Mouse (Mus musculus) heart, embryonic 15.5 days (tissue): ENCODE results near the gene Grm1. TPM values are rescaled to one million over a fixed set of nuclear protein-coding genes. Genes with fewer than 3 reads are reported as not detected.
A peak's percentile ranks its signal among the peaks of the same experiment; 100 is the strongest.

Experiments used
- ATAC-seq: fragments of 200-750 bp; cut with Nextera tagmentation; replicated peaks from 2 replicates; pipeline ENCODE4 v1.8.0; 2017; ENCODE audit warnings: low read depth, moderate TSS enrichment; ENCODE audit not compliant: insufficient number of reproducible peaks, insufficient read depth, low FRiP score
- H3K27ac ChIP-seq: fragments of 300-500 bp; sonication (generic); 2 replicates; pipeline ENCODE4 v1.5.1; 2015; ENCODE audit warnings: mild to moderate bottlenecking, inconsistent platforms
- H3K27me3 ChIP-seq: fragments of 300-500 bp; sonication (generic); 2 replicates; pipeline ENCODE4 v1.6.1; 2015; ENCODE audit warnings: inconsistent platforms
- H3K36me3 ChIP-seq: fragments of 300-500 bp; sonication (generic); 2 replicates; pipeline ENCODE4 v1.6.1; 2015; ENCODE audit warnings: mild to moderate bottlenecking, inconsistent platforms
- H3K4me1 ChIP-seq: fragments of 300-500 bp; sonication (generic); replicated peaks from 2 replicates; pipeline ENCODE4 v1.6.1; 2015; ENCODE audit warnings: inconsistent platforms
- H3K4me2 ChIP-seq: fragments of 300-500 bp; sonication (generic); 2 replicates; pipeline ENCODE4 v1.6.1; 2015; ENCODE audit warnings: inconsistent platforms, mild to moderate bottlenecking, moderate library complexity
- H3K4me3 ChIP-seq: fragments of 300-500 bp; sonication (generic); 2 replicates; pipeline ENCODE4 v1.5.1; 2015; ENCODE audit warnings: mild to moderate bottlenecking, inconsistent platforms
- H3K9ac ChIP-seq: fragments of 300-500 bp; sonication (generic); 2 replicates; pipeline ENCODE4 v1.6.1; 2015; ENCODE audit warnings: mild to moderate bottlenecking, inconsistent platforms
- H3K9me3 ChIP-seq: fragments of 300-500 bp; sonication (generic); replicated peaks from 2 replicates; pipeline ENCODE4 v1.6.1; 2016; ENCODE audit warnings: inconsistent platforms
- WGBS: fragments of 180-500 bp; shearing (Covaris S2); methylation state at CpG from one replicate; pipeline ENCODE4 v1.1.7; 2015; ENCODE audit warnings: mixed read lengths; 5-methylcytosine and 5-hydroxymethylcytosine counted together
- polyA plus RNA-seq: library from polyadenylated mRNA; unstranded; fragments of >200 nt; fragmentation: Nextera tagmentation; extraction: Ambion mirVana; gene quantifications from 2 replicates; pipeline ENCODE4 v1.2.1, GENCODE M21; 2015

Grm1 gene
- polyA plus RNA-seq = 0.08 TPM in 2 replicates

GRCm38 (mm10) chr10:11081611-11082398 lies at the start of gene Grm1:
TSS of gene Grm1 (minus strand) at chr10:11082356.
- Histone ChIP-seq H3K4me1 (no peaks in the 10 kb centered on the region), H3K36me3 (no peaks in the 10 kb centered on the region), H3K27ac (no peak within 1 kb of the TSS), H3K4me3 (no peak within 1 kb of the TSS), H3K4me2 (peak within 1 kb of the TSS; percentile 28; the same call in 1 of the 2 replicates), H3K9ac (no peak within 1 kb of the TSS), H3K27me3 (peaks cover 36% of the 10 kb centered on the region), H3K9me3 (no peaks in the 10 kb centered on the region)
- no peak for ATAC-seq
- WGBS = 4% methylated on average over 22 of the region's 32 CpGs

- Histone ChIP-seq H3K4me1 (no peaks in the 10 kb centered on the region), H3K27me3 (no peaks in the 10 kb centered on the region), H3K4me2 (no peak overlapping the region), H3K4me3 (no peak overlapping the region), H3K9ac (no peak overlapping the region), H3K9me3 (no peaks in the 10 kb centered on the region), H3K27ac (no peak overlapping the region), H3K36me3 (no peaks in the 10 kb centered on the region)
- WGBS = 83% methylated on average over 2 of the region's 2 CpGs
- no peak for ATAC-seq
Observed at GRCm38 (mm10) chr10:11121781-11122180, 39.6 kb upstream of the Grm1 start.

GRCm38 (mm10) chr10:11098475-11099044 lies 16.4 kb upstream of the Grm1 start:
- no peak for ATAC-seq
- Histone ChIP-seq H3K9me3 (no peaks in the 10 kb centered on the region), H3K4me1 (no peaks in the 10 kb centered on the region), H3K4me3 (no peak overlapping the region), H3K36me3 (no peaks in the 10 kb centered on the region), H3K4me2 (no peak overlapping the region), H3K27ac (no peak overlapping the region), H3K27me3 (no peaks in the 10 kb centered on the region), H3K9ac (no peak overlapping the region)
- WGBS = 81% methylated on average over 4 of the region's 4 CpGs

DNA sequence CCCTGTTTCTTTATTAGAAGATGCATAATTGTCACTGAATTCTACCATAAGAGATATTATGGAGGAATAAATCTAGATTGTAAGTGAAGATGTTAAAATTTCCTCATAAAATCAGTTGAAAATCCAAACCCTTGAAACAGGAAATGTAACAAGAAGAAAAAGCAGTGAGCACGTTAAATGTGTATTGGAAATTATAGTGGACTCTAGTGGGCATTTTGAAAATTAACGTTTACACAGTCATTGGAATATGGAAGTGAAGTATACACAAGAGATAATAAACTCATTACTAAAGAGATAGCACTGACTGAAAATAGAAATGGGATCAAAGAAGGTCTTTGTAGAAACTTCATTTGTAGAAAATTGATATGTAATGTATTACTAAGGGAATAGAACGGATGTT lies 4.2 kb upstream of the Grm1 start:
- Histone ChIP-seq H3K36me3 (no peaks in the 10 kb centered on the region), H3K9ac (no peak overlapping the region), H3K9me3 (no peaks in the 10 kb centered on the region), H3K4me2 (no peak overlapping the region), H3K27ac (no peak overlapping the region), H3K4me1 (no peaks in the 10 kb centered on the region), H3K27me3 (peaks cover 15% of the 10 kb centered on the region), H3K4me3 (no peak overlapping the region)
- WGBS = 78% methylated on average over 3 of the region's 3 CpGs
- no peak for ATAC-seq

GRCm38 (mm10) chr10:11080725-11081610 lies 1.2 kb downstream of the Grm1 start:
- H3K4me2 ChIP-seq = no peak overlapping the region
- H3K27me3 ChIP-seq = peaks cover 36% of the 10 kb centered on the region
- H3K9me3 ChIP-seq = no peaks in the 10 kb centered on the region
- H3K4me3 ChIP-seq = no peak overlapping the region
- 11% methylated on average over 25 of the region's 25 CpGs for WGBS
- ATAC-seq = no peak
- H3K36me3 ChIP-seq = no peaks in the 10 kb centered on the region
- no peak overlapping the region for H3K27ac ChIP-seq
- no peak overlapping the region for H3K9ac ChIP-seq
- H3K4me1 ChIP-seq = no peaks in the 10 kb centered on the region

GRCm38 (mm10) chr10:11080013-11080724 lies 2.0 kb downstream of the Grm1 start:
- Histone ChIP-seq H3K36me3 (no peaks in the 10 kb centered on the region), H3K9me3 (no peaks in the 10 kb centered on the region), H3K4me3 (no peak overlapping the region), H3K4me2 (no peak overlapping the region), H3K27ac (no peak overlapping the region), H3K4me1 (no peaks in the 10 kb centered on the region), H3K27me3 (peaks cover 36% of the 10 kb centered on the region), H3K9ac (no peak overlapping the region)
- WGBS = 14% methylated on average over 33 of the region's 33 CpGs
- ATAC-seq = no peak

DNA sequence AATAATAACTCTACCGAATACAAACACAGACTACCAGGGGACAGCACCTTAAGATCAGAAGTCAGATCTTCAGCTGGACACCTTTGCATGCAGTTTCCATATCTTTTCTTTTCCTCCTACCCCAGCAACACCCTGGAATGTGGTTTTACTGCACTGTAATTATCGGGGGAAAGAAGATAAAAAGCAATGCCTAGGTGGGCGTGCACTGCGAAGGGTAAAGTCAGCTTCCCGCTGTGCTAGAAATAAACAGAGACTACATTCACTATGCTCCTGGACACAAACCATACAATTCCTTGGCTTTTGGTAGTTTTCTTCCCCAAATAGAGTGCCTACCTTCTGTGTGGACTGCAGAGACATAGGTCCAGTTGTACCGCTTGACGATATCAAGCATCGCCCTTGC lies 2.6 kb downstream of the Grm1 start:
- Histone ChIP-seq H3K4me1 (no peaks in the 10 kb centered on the region), H3K4me3 (no peak overlapping the region), H3K36me3 (no peaks in the 10 kb centered on the region), H3K9ac (no peak overlapping the region), H3K27me3 (peaks cover 36% of the 10 kb centered on the region), H3K9me3 (no peaks in the 10 kb centered on the region), H3K27ac (no peak overlapping the region), H3K4me2 (no peak overlapping the region)
- 82% methylated on average over 8 of the region's 8 CpGs for WGBS
- ATAC-seq = no peak

GRCm38 (mm10) chr10:11065136-11065535 lies 17.0 kb downstream of the Grm1 start:
- Histone ChIP-seq H3K4me3 (no peak overlapping the region), H3K9ac (no peak overlapping the region), H3K27me3 (no peaks in the 10 kb centered on the region), H3K27ac (no peak overlapping the region), H3K4me2 (no peak overlapping the region), H3K36me3 (no peaks in the 10 kb centered on the region), H3K9me3 (no peaks in the 10 kb centered on the region), H3K4me1 (no peaks in the 10 kb centered on the region)
- 65% methylated on average over 2 of the region's 2 CpGs for WGBS
- ATAC-seq = no peak

DNA sequence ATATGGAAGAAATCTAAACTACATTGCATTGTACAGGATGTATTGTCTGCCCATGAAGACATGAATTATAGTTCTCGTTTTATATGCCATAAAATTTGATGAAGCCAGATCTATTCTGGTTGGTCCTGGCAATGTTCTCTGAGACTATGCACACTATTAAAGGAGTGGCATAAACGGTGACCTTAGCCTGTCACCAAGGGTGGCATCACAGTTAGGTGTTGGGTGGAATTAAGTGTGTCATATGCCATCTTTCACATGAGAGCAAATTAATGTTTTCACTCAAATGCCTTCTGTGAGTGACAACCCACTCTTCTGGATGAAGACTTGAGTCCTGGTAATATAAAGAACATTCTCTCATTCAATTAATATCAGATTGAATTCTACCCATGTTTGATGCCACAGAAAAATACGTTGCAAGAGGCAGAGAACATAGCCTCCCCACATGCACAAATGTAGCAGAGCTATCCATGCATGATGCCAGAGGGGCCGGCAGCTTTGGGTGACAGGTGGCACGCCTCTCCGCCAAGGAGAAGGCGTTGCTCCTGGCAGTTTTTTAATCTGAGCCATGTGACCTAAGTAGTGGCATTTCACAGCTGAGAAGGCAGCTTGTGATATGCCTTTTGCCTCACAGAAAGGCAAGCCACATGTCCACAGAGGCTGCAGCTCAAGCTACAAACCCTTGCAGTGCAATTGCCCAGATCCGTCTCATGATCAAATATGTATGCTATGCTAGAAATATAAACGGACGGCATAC lies 20.7 kb downstream of the Grm1 start:
- WGBS = 67% methylated on average over 10 of the region's 10 CpGs
- H3K4me2 ChIP-seq = no peak overlapping the region

DNA sequence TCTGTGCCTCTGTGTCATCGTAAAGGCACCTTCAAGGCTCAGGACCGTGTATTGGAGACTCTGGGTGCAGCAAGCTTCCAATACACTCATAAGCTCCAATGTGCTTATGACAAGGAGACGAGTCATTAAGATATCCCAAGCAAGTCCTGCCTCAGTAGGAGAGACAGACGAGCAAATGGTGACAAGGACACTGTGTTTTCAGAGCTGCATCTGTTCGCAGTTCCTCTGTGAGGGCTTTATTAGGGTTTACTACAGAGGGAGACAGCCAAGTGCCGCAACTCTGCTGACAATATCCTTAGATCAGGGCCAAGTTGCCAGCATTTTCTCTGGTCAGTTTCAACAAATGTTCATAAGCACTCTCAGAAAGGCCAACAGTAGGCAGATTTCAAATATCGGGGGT lies 32.8 kb downstream of the Grm1 start:
- Histone ChIP-seq H3K27ac (no peak overlapping the region), H3K4me3 (no peak overlapping the region), H3K9me3 (no peaks in the 10 kb centered on the region), H3K4me1 (no peaks in the 10 kb centered on the region), H3K27me3 (no peaks in the 10 kb centered on the region), H3K4me2 (no peak overlapping the region), H3K9ac (no peak overlapping the region), H3K36me3 (no peaks in the 10 kb centered on the region)
- WGBS = 64% methylated on average over 7 of the region's 7 CpGs
- ATAC-seq = no peak

More for the DNA sequence above, 20.7 kb downstream of the Grm1 start:
- no peak overlapping the region for H3K9ac ChIP-seq
- no peak overlapping the region for H3K4me3 ChIP-seq
- ATAC-seq = no peak
- no peaks in the 10 kb centered on the region for H3K4me1 ChIP-seq
- no peaks in the 10 kb centered on the region for H3K27me3 ChIP-seq
- H3K9me3 ChIP-seq = no peaks in the 10 kb centered on the region
- H3K27ac ChIP-seq = no peak overlapping the region
- no peaks in the 10 kb centered on the region for H3K36me3 ChIP-seq
